Mouse (Mus musculus) liver, embryonic 16.5 days (tissue): Measurements from ENCODE around the gene BC067074. TPM values are rescaled to one million over a fixed set of nuclear protein-coding genes. Genes with fewer than 3 reads are reported as not detected.
A peak's percentile ranks its signal among the peaks of the same experiment; 100 is the strongest.

Source experiments
- ATAC-seq: fragments of 200-750 bp; cut with Nextera tagmentation; 2 replicates; pipeline ENCODE4 v1.8.0; 2017; ENCODE audit warnings: low read depth, mild to moderate bottlenecking, moderate number of reproducible peaks, moderate library complexity
- H3K27ac ChIP-seq: fragments of 300-500 bp; sonication (generic); 2 replicates; pipeline ENCODE4 v1.5.1; 2014; ENCODE audit warnings: mild to moderate bottlenecking, low read length
- H3K27me3 ChIP-seq: fragments of 300-500 bp; sonication (generic); 2 replicates; pipeline ENCODE4 v1.6.1; 2014; ENCODE audit warnings: low read depth, low read length, mixed read lengths; ENCODE audit not compliant: control insufficient read depth, insufficient read depth
- H3K36me3 ChIP-seq: fragments of 300-500 bp; sonication (generic); 2 replicates; pipeline ENCODE4 v1.6.1; 2014; ENCODE audit warnings: mild to moderate bottlenecking; ENCODE audit not compliant: control insufficient read depth, insufficient read depth
- H3K4me1 ChIP-seq: fragments of 300-500 bp; sonication (generic); 2 replicates; pipeline ENCODE4 v1.6.1; 2014; ENCODE audit warnings: low read depth, low read length, mixed read lengths; ENCODE audit not compliant: control insufficient read depth
- H3K4me2 ChIP-seq: fragments of 300-500 bp; sonication (generic); 2 replicates; pipeline ENCODE4 v1.6.1; 2014; ENCODE audit warnings: low read depth, low read length, mixed read lengths
- H3K4me3 ChIP-seq: fragments of 300-500 bp; sonication (generic); 2 replicates; pipeline ENCODE4 v1.5.1; 2014; ENCODE audit warnings: low read depth, mild to moderate bottlenecking, low read length
- H3K9ac ChIP-seq: fragments of 300-500 bp; sonication (generic); 2 replicates; pipeline ENCODE4 v1.6.1; 2014; ENCODE audit warnings: low read depth, low read length
- H3K9me3 ChIP-seq: fragments of 300-500 bp; sonication (generic); replicated peaks from 2 replicates; pipeline ENCODE4 v1.6.1; 2016; ENCODE audit warnings: low read length; ENCODE audit not compliant: control insufficient read depth
- WGBS: fragments of 180-500 bp; shearing (Covaris S2); extraction: QIAGEN DNeasy Blood & Tissue Kit; methylation state at CpG from one replicate; pipeline ENCODE4 v1.1.7; 2014; ENCODE audit not compliant: insufficient replicate concordance; 5-methylcytosine and 5-hydroxymethylcytosine counted together
- polyA plus RNA-seq: library from polyadenylated mRNA; unstranded; fragments of >200 nt; fragmentation: Nextera tagmentation; extraction: Ambion mirVana; gene quantifications from 2 replicates; pipeline ENCODE4 v1.2.1, GENCODE M21; 2015

The BC067074 gene
- polyA plus RNA-seq, 1 experiment from 2014 or later, result 0.18 TPM

GRCm38 (mm10) chr13:113267204-113267603 lies 25.8 kb upstream of the BC067074 start:
- Histone ChIP-seq H3K9ac (no peak overlapping the region), H3K9me3 (no peaks in the 10 kb centered on the region), H3K4me2 (no peak overlapping the region), H3K4me3 (no peak overlapping the region), H3K4me1 (no peaks in the 10 kb centered on the region), H3K36me3 (no peaks in the 10 kb centered on the region), H3K27ac (no peak overlapping the region), H3K27me3 (no peaks in the 10 kb centered on the region; the same call in 1 of the 2 replicates)
- ATAC-seq, result no peak
- WGBS, result 15% methylated on average over 3 of the region's 3 CpGs

DNA sequence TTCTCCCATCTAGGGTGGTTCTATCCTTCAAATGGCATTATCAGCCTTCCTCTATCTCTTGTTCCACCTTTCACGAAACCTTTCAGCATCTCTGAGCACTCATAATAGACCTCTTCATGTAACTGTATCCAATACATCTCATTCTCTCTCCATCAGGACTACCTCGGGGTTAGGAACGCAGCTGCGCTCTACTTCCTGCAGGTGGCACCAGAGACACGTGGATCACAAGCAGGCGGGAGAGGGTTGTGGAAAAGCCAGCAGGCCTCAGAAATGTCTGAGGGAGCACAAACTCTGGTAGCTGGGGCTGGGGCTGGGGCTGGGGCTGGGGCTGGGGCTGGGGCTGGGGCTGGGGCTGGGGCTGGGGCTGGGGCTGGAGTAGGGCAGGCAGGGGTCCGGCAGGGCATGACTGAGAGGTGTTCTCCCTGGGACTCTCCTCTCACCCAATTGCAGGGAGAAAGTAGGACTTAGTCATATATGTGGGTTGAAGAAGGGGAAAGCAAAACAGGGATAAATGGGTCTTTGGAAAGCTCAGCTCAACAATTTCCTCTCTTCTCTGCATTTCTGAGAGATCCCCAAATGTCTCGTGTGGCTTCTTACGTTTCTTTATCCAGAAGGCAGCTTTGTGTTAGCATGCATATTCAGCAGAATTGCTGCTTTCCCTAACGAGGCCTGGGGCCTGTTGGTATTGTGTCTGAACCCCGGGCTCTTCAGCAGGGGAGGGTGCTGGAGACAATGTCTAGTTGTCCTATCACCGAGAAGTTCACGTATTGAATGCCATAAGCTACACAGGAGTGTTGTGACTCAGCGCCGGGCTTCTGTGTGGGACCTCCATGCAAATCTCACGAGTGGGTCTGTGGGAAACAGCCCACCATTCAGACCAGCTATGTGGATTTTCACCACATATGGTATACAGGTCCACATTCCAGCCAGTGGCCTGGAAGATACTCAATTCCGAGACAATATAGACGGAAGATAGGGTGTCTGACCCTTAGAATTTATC lies 22.9 kb upstream of the BC067074 start:
- Histone ChIP-seq H3K4me3 (no peak overlapping the region), H3K36me3 (no peaks in the 10 kb centered on the region), H3K9me3 (no peaks in the 10 kb centered on the region), H3K4me1 (no peaks in the 10 kb centered on the region), H3K27me3 (no peaks in the 10 kb centered on the region; the same call in 1 of the 2 replicates), H3K4me2 (no peak overlapping the region), H3K27ac (no peak overlapping the region), H3K9ac (no peak overlapping the region)
- 44% methylated on average over 18 of the region's 18 CpGs for WGBS
- ATAC-seq, result no peak

DNA sequence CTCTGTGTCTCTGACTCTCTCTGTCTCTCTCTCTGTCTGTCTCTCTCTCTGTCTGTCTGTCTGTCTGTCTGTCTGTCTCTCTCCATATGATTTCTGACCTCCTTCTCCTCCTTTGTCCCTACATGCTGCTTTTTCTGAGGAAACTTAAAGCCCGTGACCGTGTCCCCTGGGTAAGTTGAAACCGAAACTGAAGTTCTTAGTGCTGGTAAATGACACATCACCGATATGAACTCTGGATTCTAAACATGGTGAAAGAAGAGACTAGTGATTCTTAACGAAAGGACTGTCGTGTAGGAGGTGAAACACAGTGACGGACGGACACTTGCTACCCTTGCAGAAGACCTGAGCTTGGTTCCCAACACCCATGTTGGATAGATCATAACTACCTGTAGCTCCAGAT lies 21.8 kb upstream of the BC067074 start:
- H3K9me3 ChIP-seq, result no peaks in the 10 kb centered on the region
- H3K27ac ChIP-seq, result no peak overlapping the region
- ATAC-seq, result no peak
- no peaks in the 10 kb centered on the region for H3K4me1 ChIP-seq
- H3K36me3 ChIP-seq, result no peaks in the 10 kb centered on the region
- no peak overlapping the region for H3K9ac ChIP-seq
- H3K27me3 ChIP-seq, result no peaks in the 10 kb centered on the region
- no peak overlapping the region for H3K4me3 ChIP-seq
- H3K4me2 ChIP-seq, result no peak overlapping the region
- 68% methylated on average over 8 of the region's 8 CpGs for WGBS

GRCm38 (mm10) chr13:113287141-113287540 lies 5.8 kb upstream of the BC067074 start:
- no peak overlapping the region for H3K9ac ChIP-seq
- no peaks in the 10 kb centered on the region for H3K9me3 ChIP-seq
- H3K4me2 ChIP-seq, result no peak overlapping the region
- no peaks in the 10 kb centered on the region for H3K4me1 ChIP-seq
- peaks cover 4% of the 10 kb centered on the region for H3K27me3 ChIP-seq
- WGBS, result 68% methylated on average over 7 of the region's 7 CpGs
- no peak overlapping the region for H3K27ac ChIP-seq
- no peak overlapping the region for H3K4me3 ChIP-seq
- ATAC-seq, result no peak
- H3K36me3 ChIP-seq, result no peaks in the 10 kb centered on the region

DNA sequence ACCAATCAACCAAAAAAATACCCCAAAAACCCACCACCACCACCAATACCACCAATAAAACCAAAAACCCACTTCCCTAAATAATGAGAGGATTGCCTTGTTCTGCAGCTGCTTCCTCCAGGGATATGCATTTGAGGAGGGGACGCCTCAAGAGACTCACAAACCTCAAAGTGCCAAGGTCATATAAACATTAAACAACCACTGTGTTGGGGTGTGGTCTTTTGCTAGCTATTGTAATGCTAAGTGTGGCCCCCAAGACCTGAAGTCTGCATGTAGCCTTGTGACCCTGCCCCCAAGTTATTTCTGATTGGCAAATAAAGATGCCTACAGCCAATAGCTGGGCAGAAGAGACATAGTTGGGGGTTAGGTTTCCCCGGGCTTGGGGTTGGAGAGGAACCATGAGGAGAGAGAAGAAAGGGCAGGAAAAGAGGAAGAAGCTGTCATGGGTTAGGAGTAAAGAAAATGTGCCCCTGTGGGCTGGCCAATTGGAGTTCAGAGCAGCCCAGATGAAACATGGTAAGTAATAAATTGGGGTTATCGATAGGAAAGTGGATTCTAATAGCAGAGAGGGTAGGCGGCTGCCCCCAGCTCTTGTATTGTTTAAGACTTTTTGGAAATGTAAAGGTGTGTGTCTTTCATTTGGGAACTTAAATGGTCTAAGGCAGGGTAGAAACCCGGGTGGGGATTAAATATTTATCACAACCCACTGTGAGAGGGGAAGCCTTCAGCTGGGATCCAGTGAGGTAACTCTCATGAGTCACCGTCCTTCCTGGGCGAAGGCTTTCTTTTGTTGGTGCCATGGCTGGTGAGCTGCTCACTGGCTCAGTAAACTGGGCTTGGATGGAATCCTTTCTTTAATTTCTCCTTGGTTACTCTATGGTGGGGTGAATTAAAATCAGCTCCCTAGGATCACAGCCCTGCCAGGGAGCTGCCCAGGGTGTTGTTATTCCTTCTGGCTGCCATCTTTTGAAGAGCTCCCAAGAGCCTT lies 4.5 kb upstream of the BC067074 start:
- H3K27me3 ChIP-seq, result peaks cover 18% of the 10 kb centered on the region
- no peak overlapping the region for H3K27ac ChIP-seq
- 49% methylated on average over 7 of the region's 7 CpGs for WGBS
- ATAC-seq, result no peak
- no peak overlapping the region for H3K9ac ChIP-seq
- no peak overlapping the region for H3K4me2 ChIP-seq
- H3K36me3 ChIP-seq, result no peaks in the 10 kb centered on the region
- H3K4me1 ChIP-seq, result no peaks in the 10 kb centered on the region
- no peaks in the 10 kb centered on the region for H3K9me3 ChIP-seq
- H3K4me3 ChIP-seq, result no peak overlapping the region

- no peak overlapping the region for H3K4me2 ChIP-seq
- 61% methylated on average over 4 of the region's 4 CpGs for WGBS
Observed at GRCm38 (mm10) chr13:113289760-113290159, 3.2 kb upstream of the BC067074 start.

DNA sequence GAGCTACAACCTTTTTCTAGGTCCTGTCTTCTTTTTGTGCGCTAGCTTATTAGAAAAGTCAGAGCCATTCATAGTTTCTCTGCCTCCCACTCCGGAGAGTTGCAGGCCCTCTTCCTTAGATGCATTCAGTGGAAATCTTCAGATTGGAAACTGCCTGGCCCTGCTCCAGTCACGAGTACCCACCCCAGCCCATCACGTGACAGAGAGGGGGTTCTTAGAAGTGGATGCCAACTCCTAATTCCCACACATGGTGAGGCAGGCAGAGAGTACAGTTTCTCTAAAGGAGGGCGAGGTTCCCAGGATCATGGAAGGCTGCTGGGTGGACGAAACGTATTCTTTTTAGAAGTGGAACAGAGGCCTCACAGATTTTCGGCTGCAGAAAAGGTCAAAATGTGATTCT lies 958 bp upstream of the BC067074 start:
- no peaks in the 10 kb centered on the region for H3K9me3 ChIP-seq
- no peaks in the 10 kb centered on the region for H3K36me3 ChIP-seq
- ATAC-seq, result no peak
- no peak overlapping the region for H3K4me3 ChIP-seq
- peaks cover 28% of the 10 kb centered on the region for H3K27me3 ChIP-seq
- 68% methylated on average over 8 of the region's 8 CpGs for WGBS
- H3K9ac ChIP-seq, result no peak overlapping the region
- H3K27ac ChIP-seq, result no peak overlapping the region
- no peak overlapping the region for H3K4me2 ChIP-seq
- no peaks in the 10 kb centered on the region for H3K4me1 ChIP-seq

More at GRCm38 (mm10) chr13:113289760-113290159, 3.2 kb upstream of the BC067074 start:
- H3K9me3 ChIP-seq, result no peaks in the 10 kb centered on the region
- no peaks in the 10 kb centered on the region for H3K4me1 ChIP-seq
- no peak overlapping the region for H3K27ac ChIP-seq
- H3K36me3 ChIP-seq, result no peaks in the 10 kb centered on the region
- peaks cover 28% of the 10 kb centered on the region for H3K27me3 ChIP-seq
- no peak overlapping the region for H3K9ac ChIP-seq
- ATAC-seq, result no peak
- H3K4me3 ChIP-seq, result no peak overlapping the region

- Histone ChIP-seq H3K9ac (no peak overlapping the region), H3K4me2 (peak overlapping the region; percentile 64), H3K27ac (no peak overlapping the region), H3K36me3 (no peaks in the 10 kb centered on the region), H3K4me1 (no peaks in the 10 kb centered on the region), H3K4me3 (peak overlapping the region; percentile 52), H3K9me3 (no peaks in the 10 kb centered on the region), H3K27me3 (peaks cover 28% of the 10 kb centered on the region)
- WGBS, result 58% methylated on average over 11 of the region's 11 CpGs
- ATAC-seq, result no peak
Observed at GRCm38 (mm10) chr13:113293707-113294432, 911 bp downstream of the BC067074 start.
